Mouse (Mus musculus): ENCODE results near the gene Arhgap9.

GRCm38 (mm10) chr10:127322178-127322577 is 414 bp downstream of the Arhgap9 start:
- TF ChIP-seq POLR2A (IDR thresholded peaks at IDR 0.05; ENCODE audit: extremely low read depth, insufficient read depth, low read length) (no peak), CTCF (IDR thresholded peaks at IDR 0.05; ENCODE audit: low read depth, low read length) (no peak)

All from liver, adult 2 months (tissue).